Mouse (Mus musculus) neural tube, embryonic 10.5 days (tissue): ENCODE measurements around the gene Kcna5.

Experiments used
- DNase-seq: peaks from one replicate; pipeline ENCODE4 v3.0.0-alpha.2; 2017; ENCODE audit warnings: low spot score; ENCODE audit errors: extremely low spot score

The Kcna5 gene

GRCm38 (mm10) chr6:126535208-126535910, at the start of gene Kcna5:
Gene Kcna5, minus strand, starts transcription at chr6:126535412.
- DNase-seq: peak; percentile 61

GRCm38 (mm10) chr6:126583075-126583474, 47.9 kb upstream of the Kcna5 start:
- peak; percentile 42 for DNase-seq

GRCm38 (mm10) chr6:126581632-126582031, 46.4 kb upstream of the Kcna5 start:
- DNase-seq: no peak

- DNase-seq: no peak
These were observed 45.4 kb upstream of the Kcna5 start for GRCm38 (mm10) chr6:126580571-126580970.

- no peak for DNase-seq
These were observed 42.2 kb upstream of the Kcna5 start for GRCm38 (mm10) chr6:126577415-126577814.

GRCm38 (mm10) chr6:126576566-126576965, 41.4 kb upstream of the Kcna5 start:
- DNase-seq: no peak

- DNase-seq: no peak
These were observed 39.6 kb upstream of the Kcna5 start for GRCm38 (mm10) chr6:126574778-126575177.

GRCm38 (mm10) chr6:126573021-126573420, 37.8 kb upstream of the Kcna5 start:
- no peak for DNase-seq

GRCm38 (mm10) chr6:126569809-126570208, 34.6 kb upstream of the Kcna5 start:
- DNase-seq: no peak

- DNase-seq: no peak
These were observed 33.0 kb upstream of the Kcna5 start for GRCm38 (mm10) chr6:126568046-126568830.

GRCm38 (mm10) chr6:126567326-126567725, 32.1 kb upstream of the Kcna5 start:
- no peak for DNase-seq

- DNase-seq: no peak
These were observed 29.2 kb upstream of the Kcna5 start for GRCm38 (mm10) chr6:126564376-126564775.

- peak; percentile 90 for DNase-seq
These were observed 28.7 kb upstream of the Kcna5 start for GRCm38 (mm10) chr6:126563898-126564297.

- no peak for DNase-seq
These were observed 26.5 kb upstream of the Kcna5 start for GRCm38 (mm10) chr6:126561702-126562101.

- DNase-seq: no peak
These were observed 25.5 kb upstream of the Kcna5 start for GRCm38 (mm10) chr6:126560696-126561095.

- no peak for DNase-seq
These were observed 24.8 kb upstream of the Kcna5 start for GRCm38 (mm10) chr6:126560036-126560435.

- DNase-seq: no peak
These were observed 23.1 kb upstream of the Kcna5 start for GRCm38 (mm10) chr6:126558276-126558675.

GRCm38 (mm10) chr6:126553812-126554211, 18.6 kb upstream of the Kcna5 start:
- DNase-seq: no peak

- peak; percentile 48 for DNase-seq
These were observed 16.7 kb upstream of the Kcna5 start for GRCm38 (mm10) chr6:126551862-126552395.

- DNase-seq: no peak
These were observed 9.2 kb upstream of the Kcna5 start for GRCm38 (mm10) chr6:126544107-126545036.

GRCm38 (mm10) chr6:126542724-126543123, 7.5 kb upstream of the Kcna5 start:
- DNase-seq: no peak
